In the genomic region with DNA sequence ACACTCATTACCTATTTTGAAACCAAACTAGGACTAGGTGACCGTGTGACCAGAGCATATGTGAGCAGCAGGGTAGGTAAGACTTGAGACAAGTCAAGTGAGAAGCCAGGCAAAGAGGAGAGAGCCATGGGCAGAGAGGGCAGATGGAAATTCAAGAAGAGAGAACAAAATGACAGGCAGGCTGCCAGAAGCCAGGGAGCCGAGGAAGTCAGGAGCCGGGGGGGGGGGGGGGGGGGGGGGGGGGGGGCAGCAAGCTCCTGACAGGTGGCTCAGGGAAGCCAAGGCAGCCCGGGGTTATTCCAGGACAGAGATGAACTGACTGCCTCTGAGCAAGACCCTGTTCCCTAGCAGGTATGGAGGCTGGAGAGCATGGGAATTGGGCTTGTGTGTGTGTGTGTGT, we compare ENCODE assay signal across 14 mouse cellular contexts. TPM values are rescaled to one million over a fixed set of nuclear protein-coding genes. Genes with fewer than 3 reads are reported as not detected.
A peak's percentile ranks its signal among the peaks of the same experiment; 100 is the strongest.
DNase-seq lines count a peak whose midpoint lies in the region; ATAC-seq lines count a peak whose summit lies in the region.
"Had no signal": no experiment of that assay in that cellular context is flagged by ENCODE, and none has a peak within 500 bp of the region (broad histone marks: within the 10 kb centered on the region; RNA-seq: fewer than 3 reads in every experiment).

No protein-coding gene starts in this region.

- no peaks in the 10 kb centered on the region for H3K9me3 ChIP-seq in forebrain, embryonic 15.5 days
- H3K9me3 ChIP-seq in forebrain, embryonic 13.5 days (replicated peaks) = no peaks in the 10 kb centered on the region
- H3K9me3 ChIP-seq in intestine, embryonic 15.5 days = no peaks in the 10 kb centered on the region
- H3K9me3 ChIP-seq: embryonic facial prominence, embryonic 12.5 days had no signal

- ATAC-seq in forebrain, embryonic 15.5 days (replicated peaks) = peak; percentile 40; the same call in 1 of the 2 replicates
- ATAC-seq in forebrain, embryonic 13.5 days = no peak
- ATAC-seq in intestine, embryonic 15.5 days = no peak
- ATAC-seq: inflammation-experienced regulatory T-cells, adult 6 months; Patski had no signal

- H3K27me3 ChIP-seq in forebrain, embryonic 15.5 days = no peaks in the 10 kb centered on the region
- H3K27me3 ChIP-seq in forebrain, embryonic 13.5 days = no peaks in the 10 kb centered on the region
- H3K27me3 ChIP-seq in intestine, embryonic 15.5 days (replicated peaks) = no peaks in the 10 kb centered on the region
- H3K27me3 ChIP-seq: embryonic facial prominence, embryonic 12.5 days; Patski had no signal

- no peak overlapping the region for H3K4me3 ChIP-seq in forebrain, embryonic 15.5 days
- no peak overlapping the region for H3K4me3 ChIP-seq in forebrain, embryonic 13.5 days
- no peak overlapping the region for H3K4me3 ChIP-seq in intestine, embryonic 15.5 days (replicated peaks)
- H3K4me3 ChIP-seq: embryonic facial prominence, embryonic 12.5 days had no signal

- H3K4me1 ChIP-seq in forebrain, embryonic 15.5 days = peaks cover 9% of the 10 kb centered on the region
- H3K4me1 ChIP-seq in forebrain, embryonic 13.5 days = peaks cover 17% of the 10 kb centered on the region
- H3K4me1 ChIP-seq in intestine, embryonic 15.5 days (replicated peaks) = no peaks in the 10 kb centered on the region
- H3K4me1 ChIP-seq: embryonic facial prominence, embryonic 12.5 days had no signal

- 31% methylated on average over 2 of the region's 4 CpGs for WGBS in forebrain, embryonic 15.5 days
- WGBS in forebrain, embryonic 13.5 days = 85% methylated on average over 2 of the region's 4 CpGs
- 67% methylated on average over 2 of the region's 4 CpGs for WGBS in intestine, embryonic 15.5 days

- peak; percentile 52 to 70 for DNase-seq in kidney, postnatal 36 days
- DNase-seq in kidney, adult 8-10 months = no peak
- DNase-seq in cerebellum, adult 18-20 months = peak; percentile 91 to 95
- DNase-seq in gastrocnemius, postnatal 14 days = peak; percentile 47
- DNase-seq in embryo, embryonic 10.5 days (ENCODE audit: low spot score) = no peak
- DNase-seq: lung, embryonic 14.5 days; thymus, postnatal 36 days had no signal

- intact Hi-C loops in gastrocnemius, postnatal 14 days (cut with DNase I; ENCODE audit: low total_unique reads) = no loop called here

- no peak overlapping the region for H3K27ac ChIP-seq in forebrain, embryonic 15.5 days (replicated peaks)
- H3K27ac ChIP-seq in forebrain, embryonic 13.5 days = no peak overlapping the region
- no peak overlapping the region for H3K27ac ChIP-seq in intestine, embryonic 15.5 days
- H3K27ac ChIP-seq: embryonic facial prominence, embryonic 12.5 days; stomach, postnatal 0 days had no signal

- H3K4me2 ChIP-seq in forebrain, embryonic 15.5 days (replicated peaks) = no peak overlapping the region
- no peak overlapping the region for H3K4me2 ChIP-seq in forebrain, embryonic 13.5 days
- no peak overlapping the region for H3K4me2 ChIP-seq in intestine, embryonic 15.5 days (replicated peaks)
- H3K4me2 ChIP-seq: embryonic facial prominence, embryonic 12.5 days; lung, embryonic 14.5 days had no signal

- H3K36me3 ChIP-seq in forebrain, embryonic 15.5 days = 0 out of 2 replicates have a peak, but pooled peaks cover 7% of the 10 kb centered on the region
- H3K36me3 ChIP-seq in forebrain, embryonic 13.5 days (ENCODE audit: poor library complexity, severe bottlenecking) = peaks cover 6% of the 10 kb centered on the region; the same call in 1 of the 2 replicates
- no peaks in the 10 kb centered on the region for H3K36me3 ChIP-seq in intestine, embryonic 15.5 days
- H3K36me3 ChIP-seq: embryonic facial prominence, embryonic 12.5 days had no signal

- H3K9ac ChIP-seq in forebrain, embryonic 15.5 days (replicated peaks) = no peak overlapping the region
- no peak overlapping the region for H3K9ac ChIP-seq in forebrain, embryonic 13.5 days
- H3K9ac ChIP-seq in intestine, embryonic 15.5 days = no peak overlapping the region
- H3K9ac ChIP-seq: embryonic facial prominence, embryonic 12.5 days; lung, embryonic 14.5 days had no signal

RNA-seq across cellular contexts. Expression of a gene that starts 37.7 kb away (rescaled TPM):
- polyA plus RNA-seq in forebrain, embryonic 15.5 days (2015; fragmentation: Nextera tagmentation; extraction: Ambion mirVana) = 11.0 and 11.4 TPM in 2 replicates
- 7.0 and 8.5 TPM in 2 replicates for polyA plus RNA-seq in forebrain, embryonic 13.5 days (2015; fragmentation: Nextera tagmentation; extraction: Ambion mirVana)
- total RNA-seq in gastrocnemius, postnatal 14 days (2021) = 10 to 100 TPM; 65.3 to 75.4 TPM
- polyA plus RNA-seq in intestine, embryonic 15.5 days (2015; fragmentation: Nextera tagmentation; extraction: Ambion mirVana) = 12.2 and 13.9 TPM in 2 replicates

Comparison
In these comparisons a context has a peak if more than half of its experiments do, and no peak if none do; other contexts are left out.
1. DNase-seq: peak in kidney, postnatal 36 days (2 of 2), cerebellum, adult 18-20 months (2 of 2) and gastrocnemius, postnatal 14 days (single experiment); none in kidney, adult 8-10 months (0 of 2) and embryo, embryonic 10.5 days (single experiment).